Mouse (Mus musculus): ENCODE data around the gene Gpm6a. TPM values are rescaled to one million over a fixed set of nuclear protein-coding genes. Genes with fewer than 3 reads are reported as not detected.

The Gpm6a gene
- polyA plus RNA-seq, 1 experiment: 0.90 TPM

GRCm38 (mm10) chr8:54995662-54996061 is 41.0 kb downstream of the Gpm6a start:
- H3K27ac ChIP-seq (ENCODE audit: insufficient read depth, low read length): no peak overlapping the region
- no peak overlapping the region for H3K4me3 ChIP-seq (ENCODE audit: insufficient read depth, low read length)
- H3K4me1 ChIP-seq (ENCODE audit: control insufficient read depth, insufficient read depth, low read length): no peaks in the 10 kb centered on the region
- TF ChIP-seq CTCF (IDR thresholded peaks at IDR 0.05; ENCODE audit: borderline replicate concordance, insufficient read depth, low read length) (no peak), POLR2A (IDR thresholded peaks at IDR 0.05; ENCODE audit: low read depth, low read length) (no peak)

GRCm38 (mm10) chr8:55002398-55002797 is 47.8 kb downstream of the Gpm6a start:
- Histone ChIP-seq H3K4me3 (ENCODE audit: insufficient read depth, low read length) (no peak overlapping the region), H3K27ac (ENCODE audit: insufficient read depth, low read length) (no peak overlapping the region), H3K4me1 (ENCODE audit: control insufficient read depth, insufficient read depth, low read length) (no peaks in the 10 kb centered on the region)
- no peak for TF ChIP-seq POLR2A (IDR thresholded peaks at IDR 0.05; ENCODE audit: low read depth, low read length)
- no peak for TF ChIP-seq CTCF (IDR thresholded peaks at IDR 0.05; ENCODE audit: borderline replicate concordance, insufficient read depth, low read length)

- H3K4me3 ChIP-seq (ENCODE audit: insufficient read depth, low read length): no peak overlapping the region
- H3K27ac ChIP-seq (ENCODE audit: insufficient read depth, low read length): no peak overlapping the region
- TF ChIP-seq CTCF (IDR thresholded peaks at IDR 0.05; ENCODE audit: borderline replicate concordance, insufficient read depth, low read length) (no peak), POLR2A (IDR thresholded peaks at IDR 0.05; ENCODE audit: low read depth, low read length) (no peak)
- no peaks in the 10 kb centered on the region for H3K4me1 ChIP-seq (ENCODE audit: control insufficient read depth, insufficient read depth, low read length)
Measured at GRCm38 (mm10) chr8:55002946-55003345, 48.3 kb downstream of the Gpm6a start.

GRCm38 (mm10) chr8:55012228-55012627 is 57.6 kb downstream of the Gpm6a start:
- H3K4me3 ChIP-seq (ENCODE audit: insufficient read depth, low read length): no peak overlapping the region

GRCm38 (mm10) chr8:55017071-55017470 is 62.4 kb downstream of the Gpm6a start:
- TF ChIP-seq POLR2A (IDR thresholded peaks at IDR 0.05; ENCODE audit: low read depth, low read length) (no peak), CTCF (IDR thresholded peaks at IDR 0.05; ENCODE audit: borderline replicate concordance, insufficient read depth, low read length) (no peak)
- Histone ChIP-seq H3K4me1 (ENCODE audit: control insufficient read depth, insufficient read depth, low read length) (no peaks in the 10 kb centered on the region), H3K4me3 (ENCODE audit: insufficient read depth, low read length) (no peak overlapping the region), H3K27ac (ENCODE audit: insufficient read depth, low read length) (no peak overlapping the region)

More at GRCm38 (mm10) chr8:55012228-55012627, 57.6 kb downstream of the Gpm6a start:
- no peaks in the 10 kb centered on the region for H3K4me1 ChIP-seq (ENCODE audit: control insufficient read depth, insufficient read depth, low read length)
- no peak overlapping the region for H3K27ac ChIP-seq (ENCODE audit: insufficient read depth, low read length)
- TF ChIP-seq POLR2A (IDR thresholded peaks at IDR 0.05; ENCODE audit: low read depth, low read length) (no peak), CTCF (IDR thresholded peaks at IDR 0.05; ENCODE audit: borderline replicate concordance, insufficient read depth, low read length) (no peak)

- H3K4me1 ChIP-seq (ENCODE audit: control insufficient read depth, insufficient read depth, low read length): no peaks in the 10 kb centered on the region
- no peak overlapping the region for H3K4me3 ChIP-seq (ENCODE audit: insufficient read depth, low read length)
- no peak overlapping the region for H3K27ac ChIP-seq (ENCODE audit: insufficient read depth, low read length)
- no peak for TF ChIP-seq CTCF (IDR thresholded peaks at IDR 0.05; ENCODE audit: borderline replicate concordance, insufficient read depth, low read length)
- no peak for TF ChIP-seq POLR2A (IDR thresholded peaks at IDR 0.05; ENCODE audit: low read depth, low read length)
Measured at GRCm38 (mm10) chr8:55025851-55026660, 71.4 kb downstream of the Gpm6a start.

GRCm38 (mm10) chr8:55026661-55027000 is 72.0 kb downstream of the Gpm6a start:
- Histone ChIP-seq H3K4me1 (ENCODE audit: control insufficient read depth, insufficient read depth, low read length) (no peaks in the 10 kb centered on the region), H3K4me3 (ENCODE audit: insufficient read depth, low read length) (no peak overlapping the region), H3K27ac (ENCODE audit: insufficient read depth, low read length) (no peak overlapping the region)
- TF ChIP-seq CTCF (IDR thresholded peaks at IDR 0.05; ENCODE audit: borderline replicate concordance, insufficient read depth, low read length) (no peak), POLR2A (IDR thresholded peaks at IDR 0.05; ENCODE audit: low read depth, low read length) (no peak)

- Histone ChIP-seq H3K27ac (ENCODE audit: insufficient read depth, low read length) (no peak overlapping the region), H3K4me1 (ENCODE audit: control insufficient read depth, insufficient read depth, low read length) (no peaks in the 10 kb centered on the region), H3K4me3 (ENCODE audit: insufficient read depth, low read length) (no peak overlapping the region)
- TF ChIP-seq CTCF (IDR thresholded peaks at IDR 0.05; ENCODE audit: borderline replicate concordance, insufficient read depth, low read length): no peak
- no peak for TF ChIP-seq POLR2A (IDR thresholded peaks at IDR 0.05; ENCODE audit: low read depth, low read length)
Measured at GRCm38 (mm10) chr8:55028371-55028770, 73.7 kb downstream of the Gpm6a start.

- Histone ChIP-seq H3K27ac (ENCODE audit: insufficient read depth, low read length) (no peak overlapping the region), H3K4me3 (ENCODE audit: insufficient read depth, low read length) (no peak overlapping the region), H3K4me1 (ENCODE audit: control insufficient read depth, insufficient read depth, low read length) (no peaks in the 10 kb centered on the region)
- no peak for TF ChIP-seq CTCF (IDR thresholded peaks at IDR 0.05; ENCODE audit: borderline replicate concordance, insufficient read depth, low read length)
- TF ChIP-seq POLR2A (IDR thresholded peaks at IDR 0.05; ENCODE audit: low read depth, low read length): no peak
Measured at GRCm38 (mm10) chr8:55031099-55031498, 76.5 kb downstream of the Gpm6a start.

GRCm38 (mm10) chr8:55034309-55034708 is 79.7 kb downstream of the Gpm6a start:
- Histone ChIP-seq H3K4me3 (ENCODE audit: insufficient read depth, low read length) (no peak overlapping the region), H3K4me1 (ENCODE audit: control insufficient read depth, insufficient read depth, low read length) (no peaks in the 10 kb centered on the region), H3K27ac (ENCODE audit: insufficient read depth, low read length) (no peak overlapping the region)
- TF ChIP-seq CTCF (IDR thresholded peaks at IDR 0.05; ENCODE audit: borderline replicate concordance, insufficient read depth, low read length): no peak

All from embryonic fibroblast, embryonic 13.5 days (primary cell).